Mouse (Mus musculus): ENCODE measurements around the gene Vezt. TPM values are rescaled to one million over a fixed set of nuclear protein-coding genes. Genes with fewer than 3 reads are reported as not detected.

The Vezt gene
- polyA plus RNA-seq, 1 experiment, result 56.2 TPM

DNA sequence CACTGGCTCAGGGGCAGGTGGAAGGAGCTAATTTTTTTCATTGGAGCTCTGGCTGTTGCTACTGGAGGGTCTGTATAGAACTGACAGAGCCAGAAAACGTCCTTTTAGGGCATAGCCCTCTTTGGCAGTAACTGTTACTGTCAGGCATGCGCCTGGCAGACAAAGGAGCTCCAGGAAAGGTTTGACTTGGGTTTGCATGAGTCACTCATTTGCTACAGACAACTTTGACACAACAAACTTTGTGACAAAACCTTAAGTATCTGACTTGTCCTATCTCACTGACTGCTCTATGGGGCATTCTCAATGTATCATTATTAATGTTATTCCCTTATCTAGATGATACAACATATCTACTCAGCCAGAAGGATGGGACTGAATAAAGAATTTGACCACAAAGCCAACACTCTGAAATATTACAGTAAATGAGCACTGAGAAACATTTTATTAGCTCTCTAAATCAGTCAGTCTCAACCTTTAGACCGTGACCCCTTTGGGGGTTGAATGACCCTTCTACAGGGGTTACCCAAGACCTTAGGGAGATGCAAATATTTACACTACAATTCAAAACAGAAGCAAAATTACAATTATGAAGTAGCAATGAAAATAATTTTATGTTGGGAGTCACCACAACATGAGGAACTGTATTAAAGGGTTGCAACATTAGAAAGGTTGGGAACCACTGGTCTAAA, 25.5 kb downstream of the Vezt start:
- no peak for DNase-seq (ENCODE audit: low read depth)
- TF ChIP-seq CTCF (IDR thresholded peaks at IDR 0.05; ENCODE audit: borderline replicate concordance, extremely low read depth, insufficient read depth, insufficient read length) (no peak), POLR2A (IDR thresholded peaks at IDR 0.05; ENCODE audit: borderline replicate concordance, extremely low read depth, insufficient read depth, insufficient read length, poor library complexity, severe bottlenecking) (no peak)

DNA sequence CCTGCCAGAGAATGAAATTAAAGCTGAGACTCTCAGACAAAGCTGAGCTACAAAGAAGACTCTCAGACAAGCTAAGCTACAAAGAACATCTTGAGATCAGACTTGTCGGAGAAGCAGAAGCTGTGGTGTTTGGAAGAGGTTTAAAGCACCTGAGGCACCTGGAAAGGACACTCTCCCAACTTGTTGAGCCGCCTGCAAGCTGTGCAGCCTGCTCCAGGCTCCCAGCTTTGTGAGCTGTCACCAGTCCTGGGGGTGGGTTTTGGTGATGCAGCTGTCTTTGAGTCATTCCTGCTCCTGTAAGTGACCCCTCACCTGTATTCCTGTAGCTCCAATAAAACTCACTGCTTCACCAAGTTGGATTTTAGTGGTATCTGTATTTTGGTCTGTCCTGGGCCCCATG, 27.3 kb downstream of the Vezt start:
- DNase-seq (ENCODE audit: low read depth), result no peak
- TF ChIP-seq CTCF (IDR thresholded peaks at IDR 0.05; ENCODE audit: borderline replicate concordance, extremely low read depth, insufficient read depth, insufficient read length) (no peak), POLR2A (IDR thresholded peaks at IDR 0.05; ENCODE audit: borderline replicate concordance, extremely low read depth, insufficient read depth, insufficient read length, poor library complexity, severe bottlenecking) (no peak)

DNA sequence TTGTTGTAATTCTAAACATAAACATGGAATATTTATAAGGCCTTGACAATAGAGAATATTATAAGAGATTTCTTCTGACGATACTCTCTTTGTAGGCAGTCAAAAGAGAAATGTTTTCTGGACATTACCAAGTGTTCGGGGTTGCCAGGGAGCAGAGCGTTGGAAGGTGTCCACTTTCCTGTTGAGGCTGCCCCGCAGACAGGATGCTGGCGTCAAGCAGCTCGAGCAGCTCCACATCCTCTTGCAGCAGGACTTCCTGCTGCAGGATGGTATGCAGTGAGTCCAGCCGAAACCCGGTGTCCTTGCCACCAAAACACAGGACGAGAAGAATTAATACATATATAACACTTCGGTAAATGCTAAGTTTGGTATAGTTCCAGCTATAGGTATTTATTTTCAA, 35.4 kb downstream of the Vezt start:
- TF ChIP-seq CTCF (IDR thresholded peaks at IDR 0.05; ENCODE audit: borderline replicate concordance, extremely low read depth, insufficient read depth, insufficient read length), result no peak
- TF ChIP-seq POLR2A (IDR thresholded peaks at IDR 0.05; ENCODE audit: borderline replicate concordance, extremely low read depth, insufficient read depth, insufficient read length, poor library complexity, severe bottlenecking), result no peak
- DNase-seq (ENCODE audit: low read depth), result no peak

DNA sequence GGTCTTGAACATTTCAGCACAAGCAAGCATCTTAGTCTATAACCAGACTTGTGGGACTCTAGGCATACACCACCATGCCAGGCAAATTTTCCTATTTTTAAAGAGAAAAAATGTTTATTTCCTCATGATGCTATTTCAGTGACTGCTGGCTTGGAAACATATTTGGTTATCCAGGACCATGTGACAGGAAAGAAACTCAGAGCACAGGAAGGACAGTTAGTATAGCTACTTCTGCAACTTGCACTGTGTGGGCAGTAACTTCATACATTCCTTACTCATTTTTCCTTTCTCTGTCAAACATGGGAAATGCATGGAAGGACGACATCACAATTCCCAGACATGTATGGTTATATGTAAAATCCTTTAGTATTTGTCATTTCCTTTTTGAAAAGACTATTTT, 36.3 kb downstream of the Vezt start:
- TF ChIP-seq POLR2A (IDR thresholded peaks at IDR 0.05; ENCODE audit: borderline replicate concordance, extremely low read depth, insufficient read depth, insufficient read length, poor library complexity, severe bottlenecking) (no peak), CTCF (IDR thresholded peaks at IDR 0.05; ENCODE audit: borderline replicate concordance, extremely low read depth, insufficient read depth, insufficient read length) (no peak)
- DNase-seq (ENCODE audit: low read depth), result no peak

- TF ChIP-seq POLR2A (IDR thresholded peaks at IDR 0.05; ENCODE audit: borderline replicate concordance, extremely low read depth, insufficient read depth, insufficient read length, poor library complexity, severe bottlenecking) (no peak), CTCF (IDR thresholded peaks at IDR 0.05; ENCODE audit: borderline replicate concordance, extremely low read depth, insufficient read depth, insufficient read length) (no peak)
- DNase-seq (ENCODE audit: low read depth), result no peak
Measured at GRCm38 (mm10) chr10:93995100-93995499, 40.5 kb downstream of the Vezt start.

DNA sequence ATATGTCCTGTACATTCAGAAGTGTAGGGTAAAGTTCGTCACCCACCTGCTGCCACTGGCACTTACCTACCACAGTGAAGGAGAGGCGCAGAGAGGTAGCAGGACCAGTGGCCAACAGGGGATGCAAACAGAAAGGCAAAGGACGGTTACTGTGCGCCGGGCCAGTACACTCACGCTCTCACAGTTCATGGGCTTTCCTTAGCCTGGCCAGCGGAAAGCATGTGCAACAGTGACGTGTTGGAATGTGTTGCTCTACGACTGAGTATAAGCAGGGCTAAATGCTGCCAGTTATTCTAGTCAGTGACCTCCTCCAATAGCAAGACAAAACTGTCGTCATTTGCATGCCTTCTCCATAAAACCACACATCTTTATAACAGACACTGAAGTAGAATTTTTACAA, 41.5 kb downstream of the Vezt start:
- no peak for DNase-seq (ENCODE audit: low read depth)
- TF ChIP-seq CTCF (IDR thresholded peaks at IDR 0.05; ENCODE audit: borderline replicate concordance, extremely low read depth, insufficient read depth, insufficient read length), result no peak
- no peak for TF ChIP-seq POLR2A (IDR thresholded peaks at IDR 0.05; ENCODE audit: borderline replicate concordance, extremely low read depth, insufficient read depth, insufficient read length, poor library complexity, severe bottlenecking)

GRCm38 (mm10) chr10:93985357-93985756, 50.3 kb downstream of the Vezt start:
- DNase-seq (ENCODE audit: low read depth), result no peak
- TF ChIP-seq POLR2A (IDR thresholded peaks at IDR 0.05; ENCODE audit: borderline replicate concordance, extremely low read depth, insufficient read depth, insufficient read length, poor library complexity, severe bottlenecking) (no peak), CTCF (IDR thresholded peaks at IDR 0.05; ENCODE audit: borderline replicate concordance, extremely low read depth, insufficient read depth, insufficient read length) (no peak)

- DNase-seq (ENCODE audit: low read depth), result no peak
- TF ChIP-seq POLR2A (IDR thresholded peaks at IDR 0.05; ENCODE audit: borderline replicate concordance, extremely low read depth, insufficient read depth, insufficient read length, poor library complexity, severe bottlenecking), result no peak
- TF ChIP-seq CTCF (IDR thresholded peaks at IDR 0.05; ENCODE audit: borderline replicate concordance, extremely low read depth, insufficient read depth, insufficient read length), result no peak
Measured at GRCm38 (mm10) chr10:93969306-93969705, 66.3 kb downstream of the Vezt start.

DNA sequence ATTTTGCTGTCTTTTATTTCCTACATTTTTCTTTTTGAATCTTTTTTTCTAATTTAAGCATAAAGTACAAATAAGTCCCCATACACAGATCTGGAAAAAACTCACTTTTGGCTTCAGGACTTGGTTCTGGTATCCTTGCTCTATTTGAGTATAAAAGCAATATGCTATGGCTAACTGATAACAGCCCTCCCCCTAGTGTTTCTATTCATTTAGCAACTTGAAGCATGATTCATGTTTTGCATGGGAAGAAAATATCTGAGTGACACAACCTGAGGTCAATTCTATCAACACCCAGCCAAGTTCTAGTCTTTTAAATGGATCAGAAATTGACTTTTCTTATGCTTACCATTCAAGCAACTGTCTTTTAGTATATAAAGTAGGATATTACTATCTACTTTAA, 68.1 kb downstream of the Vezt start:
- DNase-seq (ENCODE audit: low read depth), result no peak
- TF ChIP-seq CTCF (IDR thresholded peaks at IDR 0.05; ENCODE audit: borderline replicate concordance, extremely low read depth, insufficient read depth, insufficient read length), result no peak
- TF ChIP-seq POLR2A (IDR thresholded peaks at IDR 0.05; ENCODE audit: borderline replicate concordance, extremely low read depth, insufficient read depth, insufficient read length, poor library complexity, severe bottlenecking), result no peak

GRCm38 (mm10) chr10:93954023-93954422, 81.6 kb downstream of the Vezt start:
- DNase-seq (ENCODE audit: low read depth), result no peak
- no peak for TF ChIP-seq CTCF (IDR thresholded peaks at IDR 0.05; ENCODE audit: borderline replicate concordance, extremely low read depth, insufficient read depth, insufficient read length)
- no peak for TF ChIP-seq POLR2A (IDR thresholded peaks at IDR 0.05; ENCODE audit: borderline replicate concordance, extremely low read depth, insufficient read depth, insufficient read length, poor library complexity, severe bottlenecking)

DNA sequence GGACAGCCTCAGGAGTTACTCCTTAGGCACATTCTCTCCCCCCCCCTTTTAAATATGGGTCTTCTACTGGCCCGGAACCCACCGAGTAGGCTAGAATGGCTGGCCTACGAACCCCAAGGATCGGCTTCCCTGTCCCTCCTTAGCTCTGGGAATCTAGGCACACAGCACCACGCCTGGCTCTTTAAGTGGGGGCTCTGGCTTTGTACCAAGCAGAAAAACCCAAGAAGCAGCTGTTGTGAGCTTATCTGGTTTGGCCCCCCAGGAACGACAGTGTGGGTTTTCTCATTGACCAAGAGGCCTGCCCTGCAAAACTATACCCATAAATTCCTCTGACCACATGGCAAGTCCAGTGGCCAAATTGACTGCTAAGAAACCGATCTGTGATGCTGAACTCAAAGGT, 82.1 kb downstream of the Vezt start:
- DNase-seq (ENCODE audit: low read depth), result no peak
- no peak for TF ChIP-seq CTCF (IDR thresholded peaks at IDR 0.05; ENCODE audit: borderline replicate concordance, extremely low read depth, insufficient read depth, insufficient read length)
- no peak for TF ChIP-seq POLR2A (IDR thresholded peaks at IDR 0.05; ENCODE audit: borderline replicate concordance, extremely low read depth, insufficient read depth, insufficient read length, poor library complexity, severe bottlenecking)

GRCm38 (mm10) chr10:93950991-93951390, 84.6 kb downstream of the Vezt start:
- DNase-seq (ENCODE audit: low read depth), result no peak
- TF ChIP-seq POLR2A (IDR thresholded peaks at IDR 0.05; ENCODE audit: borderline replicate concordance, extremely low read depth, insufficient read depth, insufficient read length, poor library complexity, severe bottlenecking) (no peak), CTCF (IDR thresholded peaks at IDR 0.05; ENCODE audit: borderline replicate concordance, extremely low read depth, insufficient read depth, insufficient read length) (no peak)
